Mouse (Mus musculus) small intestine, adult 2 months (tissue): Measurements from ENCODE around the gene Grk3. TPM values are rescaled to one million over a fixed set of nuclear protein-coding genes. Genes with fewer than 3 reads are reported as not detected.

ENCODE experiments used
- H3K27ac ChIP-seq: fragments of 200-500 bp; 2 replicates; pipeline ENCODE4 v1.5.1; 2012; ENCODE audit warnings: low read depth, low read length, control low read depth, inconsistent platforms; ENCODE audit not compliant: insufficient read depth
- H3K27me3 ChIP-seq: fragments of 200-500 bp; 2 replicates; pipeline ENCODE4 v1.6.1; 2012; ENCODE audit warnings: mild to moderate bottlenecking, moderate library complexity, low read length, inconsistent platforms; ENCODE audit not compliant: control insufficient read depth, insufficient read depth
- H3K36me3 ChIP-seq: fragments of 200-500 bp; 2 replicates; pipeline ENCODE4 v1.6.1; 2012; ENCODE audit warnings: mild to moderate bottlenecking, low read length, control low read depth, inconsistent platforms; ENCODE audit not compliant: control insufficient read depth, insufficient read depth
- H3K4me1 ChIP-seq: fragments of 200-500 bp; 2 replicates; pipeline ENCODE4 v1.6.1; 2012; ENCODE audit warnings: low read length, inconsistent platforms, mixed read lengths; ENCODE audit not compliant: control insufficient read depth, insufficient read depth, insufficient read length
- H3K4me3 ChIP-seq: fragments of 200-500 bp; 2 replicates; pipeline ENCODE4 v1.5.1; 2012; ENCODE audit warnings: low read depth, mild to moderate bottlenecking, control low read depth, inconsistent platforms, low read length, moderate library complexity
- CTCF ChIP-seq: fragments of 200-500 bp; IDR thresholded peaks from 2 replicates; pipeline ENCODE4 v1.5.1; 2012; ENCODE audit warnings: low read depth, mild to moderate bottlenecking, control low read depth, inconsistent platforms, low read length, moderate library complexity, mixed read lengths; ENCODE audit not compliant: insufficient replicate concordance, insufficient read length; ENCODE audit errors: extremely low read depth
- POLR2A ChIP-seq: fragments of 200-500 bp; IDR thresholded peaks from 2 replicates; pipeline ENCODE4 v1.6.1; 2012; ENCODE audit warnings: low read depth, mild to moderate bottlenecking, control low read depth, inconsistent platforms, low read length, moderate library complexity
- WGBS: fragments of 180-500 bp; shearing (Covaris S2); methylation state at CpG from one replicate; pipeline ENCODE4 v1.1.7; 2018; 5-methylcytosine and 5-hydroxymethylcytosine counted together
- polyA plus RNA-seq: library from polyadenylated mRNA; depleted of rRNA; stranded (reverse); fragments of >200 nt; gene quantifications from 2 replicates; pipeline ENCODE4 v1.2.3, GENCODE M21; 2012; rRNA removed

Gene Grk3
- 3.6 and 4.4 TPM in 2 replicates for polyA plus RNA-seq

GRCm38 (mm10) chr5:113015236-113016061 is at the start of gene Grk3:
Grk3 (minus strand) TSS chr5:113015791.
- Histone ChIP-seq H3K4me1 (peaks cover 2% of the 10 kb centered on the region; the same call in 1 of the 2 replicates), H3K36me3 (no peaks in the 10 kb centered on the region), H3K27me3 (no peaks in the 10 kb centered on the region), H3K4me3 (peak within 1 kb of the TSS; percentile 73), H3K27ac (0 out of 2 replicates have a peak within 1 kb of the TSS, but pooled peaks have one; percentile 18)
- 2% methylated on average over 31 of the region's 52 CpGs for WGBS
- TF ChIP-seq CTCF (no peak), POLR2A (peak; percentile 22; the same call in 1 of the 2 replicates)

GRCm38 (mm10) chr5:113054308-113054707 is 38.7 kb upstream of the Grk3 start:
- Histone ChIP-seq H3K27me3 (no peaks in the 10 kb centered on the region), H3K4me3 (no peak overlapping the region), H3K4me1 (no peaks in the 10 kb centered on the region; the same call in 1 of the 2 replicates), H3K27ac (no peak overlapping the region), H3K36me3 (no peaks in the 10 kb centered on the region)
- TF ChIP-seq CTCF (peak; percentile 97), POLR2A (no peak)
- 6% methylated on average over 16 of the region's 16 CpGs for WGBS

GRCm38 (mm10) chr5:113050581-113051185 is 35.1 kb upstream of the Grk3 start:
- Histone ChIP-seq H3K27me3 (no peaks in the 10 kb centered on the region), H3K4me1 (no peaks in the 10 kb centered on the region; the same call in 1 of the 2 replicates), H3K4me3 (no peak overlapping the region), H3K36me3 (no peaks in the 10 kb centered on the region), H3K27ac (no peak overlapping the region)
- TF ChIP-seq CTCF (no peak), POLR2A (no peak)
- WGBS = 53% methylated on average over 7 of the region's 7 CpGs

GRCm38 (mm10) chr5:113049876-113050275 is 34.3 kb upstream of the Grk3 start:
- TF ChIP-seq CTCF = no peak
- H3K36me3 ChIP-seq = no peaks in the 10 kb centered on the region
- H3K4me1 ChIP-seq = no peaks in the 10 kb centered on the region; the same call in 1 of the 2 replicates
- no peaks in the 10 kb centered on the region for H3K27me3 ChIP-seq
- H3K4me3 ChIP-seq = no peak overlapping the region
- no peak overlapping the region for H3K27ac ChIP-seq

- Histone ChIP-seq H3K27ac (no peak overlapping the region), H3K27me3 (no peaks in the 10 kb centered on the region), H3K4me1 (peaks cover 4% of the 10 kb centered on the region; the same call in 1 of the 2 replicates), H3K36me3 (no peaks in the 10 kb centered on the region), H3K4me3 (no peak overlapping the region)
- TF ChIP-seq POLR2A (no peak), CTCF (no peak)
- WGBS = 90% methylated on average over 10 of the region's 10 CpGs
Observed at GRCm38 (mm10) chr5:113045511-113046273, 30.1 kb upstream of the Grk3 start.

- Histone ChIP-seq H3K27ac (no peak overlapping the region), H3K36me3 (no peaks in the 10 kb centered on the region), H3K27me3 (no peaks in the 10 kb centered on the region), H3K4me3 (no peak overlapping the region), H3K4me1 (peaks cover 4% of the 10 kb centered on the region; the same call in 1 of the 2 replicates)
- WGBS = 90% methylated on average over 8 of the region's 8 CpGs
- no peak for TF ChIP-seq POLR2A
- TF ChIP-seq CTCF = no peak
Observed at GRCm38 (mm10) chr5:113043531-113043930, 27.9 kb upstream of the Grk3 start.
